Mouse (Mus musculus): ENCODE results near the gene Crim1. TPM values are rescaled to one million over a fixed set of nuclear protein-coding genes. Genes with fewer than 3 reads are reported as not detected.

Crim1 gene
- polyA plus RNA-seq, 1 experiment from 2014 or later: 11.8 TPM

DNA sequence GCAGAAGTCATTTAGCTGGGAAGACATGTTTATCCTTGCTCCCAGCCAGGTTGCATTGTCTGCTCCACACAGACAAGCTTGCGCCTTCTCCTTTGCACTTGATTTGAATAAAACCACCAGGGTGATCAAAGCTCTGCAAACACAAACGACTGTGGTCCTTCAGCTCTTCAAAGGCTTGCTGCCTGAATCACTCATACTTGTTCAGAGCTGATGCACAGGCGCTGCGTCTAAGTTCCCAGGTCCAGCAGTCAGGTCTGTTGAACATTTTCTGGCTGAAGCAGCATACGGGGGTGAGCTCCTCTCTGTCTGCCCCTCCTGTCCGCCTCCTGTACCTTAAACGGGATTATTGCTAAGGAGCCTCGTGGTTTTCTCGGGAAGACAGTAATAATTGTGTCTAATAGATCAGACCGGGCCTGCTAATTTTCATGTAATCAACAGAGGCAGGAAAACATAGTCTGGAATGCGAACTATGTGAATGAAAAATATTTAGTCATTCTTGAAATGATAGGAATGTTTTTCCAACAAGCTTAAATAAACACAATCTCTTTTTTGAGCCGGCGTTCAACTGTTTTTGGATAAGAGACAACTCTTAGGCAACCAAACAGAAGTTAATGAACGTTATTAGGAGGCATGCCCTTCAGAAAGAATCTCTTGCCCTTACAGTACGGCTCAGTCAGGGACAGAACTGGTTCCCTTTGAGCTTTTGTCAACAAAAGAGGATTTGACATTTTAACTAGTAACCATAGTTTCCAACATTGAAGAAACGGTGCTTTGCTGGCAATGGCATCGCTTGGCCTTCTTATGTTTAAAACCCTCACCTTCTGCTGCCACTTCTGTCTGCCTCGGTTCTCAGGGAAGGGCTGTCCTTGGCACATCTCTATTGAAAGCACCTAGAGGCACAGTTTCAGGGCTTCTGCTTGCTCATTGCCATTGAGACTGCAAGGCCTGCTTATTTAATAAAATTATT is 122.6 kb downstream of the Crim1 start:
- ATAC-seq (ENCODE audit: low FRiP score, low read depth): no peak
- H3K9me3 ChIP-seq: no peaks in the 10 kb centered on the region
- H3K27ac ChIP-seq: no peak overlapping the region
- H3K36me3 ChIP-seq: no peaks in the 10 kb centered on the region
- H3K4me3 ChIP-seq: no peak overlapping the region
- 72% methylated on average over 18 of the region's 18 CpGs for WGBS
- H3K4me2 ChIP-seq (replicated peaks): no peak overlapping the region
- H3K9ac ChIP-seq: no peak overlapping the region
- peaks cover 6% of the 10 kb centered on the region; the same call in 1 of the 2 replicates for H3K4me1 ChIP-seq
- H3K27me3 ChIP-seq (replicated peaks): no peaks in the 10 kb centered on the region

DNA sequence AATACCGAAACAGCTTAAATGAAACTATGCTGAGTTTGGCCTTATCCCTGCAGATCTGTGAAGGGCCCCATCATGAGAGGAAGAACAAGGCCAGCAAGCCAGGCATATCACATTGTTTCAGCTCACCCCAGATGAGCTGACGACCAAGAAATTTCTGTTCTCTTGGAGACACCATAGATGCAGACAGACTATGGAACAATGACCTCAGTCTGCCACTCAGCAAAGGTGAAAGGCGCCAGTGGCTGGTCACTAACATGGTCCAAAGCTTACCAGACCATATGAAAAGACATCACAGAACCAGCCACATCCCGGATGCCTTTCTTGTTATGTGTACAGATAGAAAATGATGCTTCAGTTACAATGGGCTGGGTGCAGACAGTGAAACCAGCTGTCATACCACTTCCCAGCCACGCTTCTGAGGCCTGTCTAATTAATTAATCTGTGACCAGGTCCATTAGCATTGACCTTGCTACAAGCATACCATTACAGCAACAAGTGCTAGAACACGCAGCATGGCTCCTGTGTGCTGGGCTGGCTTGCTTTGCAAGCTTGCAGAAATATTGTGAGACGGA is 125.8 kb downstream of the Crim1 start:
- no peak overlapping the region for H3K9ac ChIP-seq
- H3K4me3 ChIP-seq: no peak overlapping the region
- H3K4me1 ChIP-seq: peaks cover 11% of the 10 kb centered on the region; the same call in 1 of the 2 replicates
- 67% methylated on average over 7 of the region's 7 CpGs for WGBS
- H3K4me2 ChIP-seq (replicated peaks): no peak overlapping the region
- H3K27ac ChIP-seq: no peak overlapping the region
- H3K27me3 ChIP-seq (replicated peaks): no peaks in the 10 kb centered on the region
- no peaks in the 10 kb centered on the region for H3K36me3 ChIP-seq
- H3K9me3 ChIP-seq: no peaks in the 10 kb centered on the region
- ATAC-seq (ENCODE audit: low FRiP score, low read depth): peak; percentile 17; the same call in 1 of the 2 replicates

GRCm38 (mm10) chr17:78326381-78326780 is 126.3 kb downstream of the Crim1 start:
- Histone ChIP-seq H3K4me3 (no peak overlapping the region), H3K9ac (no peak overlapping the region), H3K9me3 (no peaks in the 10 kb centered on the region), H3K27me3 (replicated peaks) (no peaks in the 10 kb centered on the region), H3K4me1 (peaks cover 11% of the 10 kb centered on the region; the same call in 1 of the 2 replicates), H3K4me2 (replicated peaks) (no peak overlapping the region), H3K36me3 (no peaks in the 10 kb centered on the region), H3K27ac (no peak overlapping the region)
- WGBS: 77% methylated on average over 2 of the region's 2 CpGs
- peak; percentile 25; the same call in 1 of the 2 replicates for ATAC-seq (ENCODE audit: low FRiP score, low read depth)

DNA sequence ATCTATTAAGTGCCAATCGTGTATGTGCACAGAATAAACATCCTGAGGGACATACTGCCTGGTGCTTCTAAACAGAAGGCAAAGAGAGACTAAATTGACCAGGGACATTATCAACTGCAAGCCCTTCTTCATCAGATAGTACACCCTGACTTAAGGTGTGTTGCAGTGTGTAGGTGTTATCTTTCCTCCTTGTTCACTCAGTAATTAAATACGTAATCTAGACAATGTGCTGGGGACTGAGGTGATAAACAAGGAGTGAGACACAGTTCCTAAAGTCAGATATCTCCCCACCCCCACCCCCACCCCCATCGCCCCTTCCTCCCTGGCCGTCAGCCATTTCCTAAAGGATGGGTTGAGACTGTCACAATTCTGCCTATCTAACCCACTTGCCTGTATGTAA is 127.1 kb downstream of the Crim1 start:
- Histone ChIP-seq H3K9me3 (no peaks in the 10 kb centered on the region), H3K27ac (no peak overlapping the region), H3K27me3 (replicated peaks) (no peaks in the 10 kb centered on the region), H3K4me1 (peaks cover 11% of the 10 kb centered on the region; the same call in 1 of the 2 replicates), H3K9ac (no peak overlapping the region), H3K36me3 (no peaks in the 10 kb centered on the region), H3K4me3 (no peak overlapping the region), H3K4me2 (replicated peaks) (no peak overlapping the region)
- 79% methylated on average over 4 of the region's 4 CpGs for WGBS
- no peak for ATAC-seq (ENCODE audit: low FRiP score, low read depth)

DNA sequence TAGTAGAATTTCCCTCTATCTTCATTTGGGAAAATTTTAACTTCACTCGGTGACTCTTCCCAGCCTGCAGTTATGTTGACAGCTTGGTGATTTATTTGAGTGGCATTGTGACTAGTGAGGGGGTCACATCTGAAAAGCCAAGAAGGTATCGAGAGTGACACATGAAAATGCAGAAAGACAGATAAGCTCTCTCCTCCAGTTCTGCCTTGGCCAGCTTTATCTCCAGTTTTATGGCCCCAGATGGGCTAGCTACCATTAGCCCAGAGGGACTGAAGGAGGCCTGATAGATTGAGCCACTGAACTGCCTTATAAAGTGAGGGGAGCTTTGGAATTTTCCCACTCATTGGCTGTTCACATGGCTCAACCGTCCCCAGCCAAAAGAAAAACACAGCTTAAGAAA is 128.2 kb downstream of the Crim1 start:
- WGBS: 15% methylated on average over 3 of the region's 3 CpGs
- Histone ChIP-seq H3K27ac (no peak overlapping the region), H3K4me2 (replicated peaks) (no peak overlapping the region), H3K27me3 (replicated peaks) (no peaks in the 10 kb centered on the region), H3K4me3 (no peak overlapping the region), H3K4me1 (peaks cover 11% of the 10 kb centered on the region; the same call in 1 of the 2 replicates), H3K9me3 (no peaks in the 10 kb centered on the region), H3K36me3 (no peaks in the 10 kb centered on the region), H3K9ac (no peak overlapping the region)
- no peak for ATAC-seq (ENCODE audit: low FRiP score, low read depth)

DNA sequence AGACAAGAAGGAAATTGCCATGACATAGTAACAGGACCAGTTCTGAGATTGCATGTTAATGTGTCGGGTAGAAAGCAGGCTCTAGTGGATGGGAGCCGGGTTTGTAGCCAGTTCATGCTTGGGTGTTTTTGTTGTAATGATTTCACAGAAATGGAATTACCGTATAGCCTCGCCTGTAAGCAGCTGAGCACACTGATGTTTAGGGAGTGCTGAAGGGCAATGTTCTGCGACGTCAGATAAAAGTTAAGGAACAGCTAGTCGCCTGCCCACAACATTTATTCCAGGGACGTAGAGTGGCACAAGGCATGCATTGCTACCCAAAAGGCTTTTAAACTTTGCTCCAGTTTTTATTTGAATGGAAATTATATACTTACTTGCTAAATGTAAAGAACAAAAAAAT is 131.4 kb downstream of the Crim1 start:
- Histone ChIP-seq H3K4me3 (no peak overlapping the region), H3K36me3 (0 out of 2 replicates have a peak, but pooled peaks cover 11% of the 10 kb centered on the region), H3K27me3 (replicated peaks) (no peaks in the 10 kb centered on the region), H3K9ac (no peak overlapping the region), H3K4me2 (replicated peaks) (no peak overlapping the region), H3K4me1 (0 out of 2 replicates have a peak, but pooled peaks cover 5% of the 10 kb centered on the region), H3K27ac (no peak overlapping the region), H3K9me3 (no peaks in the 10 kb centered on the region)
- no peak for ATAC-seq (ENCODE audit: low FRiP score, low read depth)
- 84% methylated on average over 8 of the region's 8 CpGs for WGBS

- WGBS: 95% methylated on average over 10 of the region's 10 CpGs
- ATAC-seq (ENCODE audit: low FRiP score, low read depth): no peak
- H3K27ac ChIP-seq: no peak overlapping the region
- peaks cover 11% of the 10 kb centered on the region; the same call in 1 of the 2 replicates for H3K36me3 ChIP-seq
- no peak overlapping the region for H3K9ac ChIP-seq
- no peaks in the 10 kb centered on the region for H3K9me3 ChIP-seq
- H3K27me3 ChIP-seq (replicated peaks): no peaks in the 10 kb centered on the region
- no peak overlapping the region for H3K4me2 ChIP-seq (replicated peaks)
- 0 out of 2 replicates have a peak, but pooled peaks cover 2% of the 10 kb centered on the region for H3K4me1 ChIP-seq
- H3K4me3 ChIP-seq: no peak overlapping the region
Measured at GRCm38 (mm10) chr17:78333275-78333674, 133.2 kb downstream of the Crim1 start.

DNA sequence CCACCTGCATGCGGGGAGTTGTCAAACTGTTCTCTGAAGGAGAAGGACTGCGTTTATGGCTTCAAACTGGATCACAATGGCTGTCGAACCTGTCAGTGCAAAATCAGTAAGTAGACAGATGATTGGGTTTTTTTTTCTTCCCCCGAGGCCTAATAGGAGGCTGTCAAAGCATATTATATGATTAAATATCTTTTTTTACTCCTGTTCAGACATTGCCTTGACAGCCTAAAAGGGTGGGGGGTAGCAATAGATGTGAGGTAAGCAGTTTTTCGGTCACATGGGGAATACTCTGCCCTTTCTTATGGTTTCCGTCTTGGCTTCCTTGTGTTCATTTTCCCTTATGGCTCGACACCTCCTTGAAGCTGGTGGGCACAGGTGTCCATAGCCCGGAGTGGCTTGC is 135.2 kb downstream of the Crim1 start:
- Histone ChIP-seq H3K9ac (no peak overlapping the region), H3K27me3 (replicated peaks) (no peaks in the 10 kb centered on the region), H3K4me2 (replicated peaks) (no peak overlapping the region), H3K4me1 (no peaks in the 10 kb centered on the region), H3K4me3 (no peak overlapping the region), H3K27ac (no peak overlapping the region), H3K36me3 (peaks cover 11% of the 10 kb centered on the region; the same call in 1 of the 2 replicates), H3K9me3 (no peaks in the 10 kb centered on the region)
- 90% methylated on average over 8 of the region's 8 CpGs for WGBS
- ATAC-seq (ENCODE audit: low FRiP score, low read depth): no peak

GRCm38 (mm10) chr17:78343688-78344087 is 143.6 kb downstream of the Crim1 start:
- no peaks in the 10 kb centered on the region for H3K4me1 ChIP-seq
- H3K4me2 ChIP-seq (replicated peaks): no peak overlapping the region
- peaks cover 5% of the 10 kb centered on the region; the same call in 1 of the 2 replicates for H3K36me3 ChIP-seq
- H3K4me3 ChIP-seq: no peak overlapping the region
- H3K9ac ChIP-seq: no peak overlapping the region
- H3K27me3 ChIP-seq (replicated peaks): no peaks in the 10 kb centered on the region
- H3K27ac ChIP-seq: no peak overlapping the region
- no peaks in the 10 kb centered on the region for H3K9me3 ChIP-seq
- no peak for ATAC-seq (ENCODE audit: low FRiP score, low read depth)
- WGBS: 91% methylated on average over 3 of the region's 3 CpGs

DNA sequence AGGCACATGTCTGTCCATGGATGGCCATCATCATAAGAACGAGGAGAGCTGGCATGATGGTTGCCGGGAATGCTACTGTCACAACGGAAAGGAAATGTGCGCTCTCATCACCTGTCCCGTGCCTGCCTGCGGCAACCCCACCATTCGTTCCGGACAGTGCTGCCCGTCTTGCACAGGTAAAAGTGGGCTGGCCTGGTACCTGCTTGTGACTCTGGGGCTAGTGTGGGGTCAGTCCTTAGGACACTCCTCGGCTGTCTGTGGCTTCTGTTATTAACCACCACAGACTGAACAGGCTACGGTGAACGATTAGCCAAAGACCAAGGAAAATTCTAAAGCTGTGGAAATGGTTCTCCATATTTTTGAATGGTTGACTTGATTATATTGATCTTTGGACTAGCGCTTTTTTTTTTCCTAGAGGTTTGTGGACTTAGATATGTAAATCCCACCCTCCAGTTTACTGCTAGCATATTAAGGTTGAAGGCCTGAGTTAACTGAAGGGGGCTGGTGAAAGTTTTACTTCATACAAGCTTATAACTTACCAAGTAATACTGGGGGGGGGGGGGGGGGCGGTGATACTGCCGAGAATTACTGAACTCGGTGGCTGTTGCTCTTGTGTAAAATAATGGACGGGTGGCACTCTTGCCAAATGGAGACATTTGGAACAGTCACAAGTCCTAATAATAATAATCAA is 147.2 kb downstream of the Crim1 start:
- WGBS: 93% methylated on average over 17 of the region's 17 CpGs
- no peak overlapping the region for H3K4me3 ChIP-seq

DNA sequence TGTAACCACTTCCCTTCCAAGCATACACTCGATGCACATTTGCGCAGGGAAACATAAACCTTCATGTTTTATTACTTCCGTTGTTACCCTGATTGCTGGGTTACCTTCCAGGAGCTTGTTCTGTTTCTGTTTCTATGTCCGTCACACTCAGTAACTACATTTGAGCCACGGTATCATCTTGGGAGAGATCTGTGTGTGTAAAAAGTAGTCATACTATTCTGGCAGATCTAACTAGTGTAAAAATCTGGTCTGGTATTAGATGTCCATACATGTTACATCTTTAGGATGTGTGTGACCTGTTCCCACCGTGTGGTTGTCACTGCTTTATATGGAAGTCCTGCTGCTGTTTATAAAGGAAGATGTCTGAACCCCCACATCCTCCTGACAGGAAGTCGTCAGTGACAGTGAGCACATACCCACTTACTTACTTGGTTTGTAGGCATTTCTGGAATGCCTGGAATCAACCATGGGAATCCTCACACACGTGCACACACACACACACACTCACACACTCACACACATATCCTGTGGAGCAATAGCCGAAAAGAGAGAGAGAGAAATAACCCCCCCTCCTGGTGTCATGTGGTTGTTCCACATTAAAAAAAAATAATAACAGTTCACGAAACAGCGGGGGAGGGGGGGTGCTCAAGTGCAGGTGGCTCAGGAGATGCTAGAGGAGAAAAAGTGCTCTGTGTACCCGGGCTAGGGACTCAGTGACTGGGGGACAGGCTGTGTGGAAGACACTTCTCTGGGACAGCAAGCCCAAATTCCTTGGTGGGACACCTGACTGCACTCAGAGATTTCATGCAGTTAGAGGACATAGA is 151.8 kb downstream of the Crim1 start:
- no peak overlapping the region for H3K9ac ChIP-seq
- peaks cover 14% of the 10 kb centered on the region; the same call in 1 of the 2 replicates for H3K36me3 ChIP-seq
- H3K27me3 ChIP-seq (replicated peaks): no peaks in the 10 kb centered on the region
- WGBS: 80% methylated on average over 12 of the region's 12 CpGs
- ATAC-seq (ENCODE audit: low FRiP score, low read depth): no peak
- H3K4me2 ChIP-seq (replicated peaks): no peak overlapping the region
- H3K4me1 ChIP-seq: no peaks in the 10 kb centered on the region
- H3K9me3 ChIP-seq: no peaks in the 10 kb centered on the region
- H3K27ac ChIP-seq: no peak overlapping the region
- no peak overlapping the region for H3K4me3 ChIP-seq

More for the DNA sequence above, 147.2 kb downstream of the Crim1 start:
- Histone ChIP-seq H3K9ac (no peak overlapping the region), H3K27me3 (replicated peaks) (no peaks in the 10 kb centered on the region), H3K27ac (no peak overlapping the region), H3K4me1 (no peaks in the 10 kb centered on the region), H3K4me2 (replicated peaks) (no peak overlapping the region), H3K9me3 (no peaks in the 10 kb centered on the region), H3K36me3 (peaks cover 13% of the 10 kb centered on the region; the same call in 1 of the 2 replicates)
- no peak for ATAC-seq (ENCODE audit: low FRiP score, low read depth)
